Mouse (Mus musculus) myocyte (in vitro differentiated cells): ENCODE data around the gene Etfrf1. TPM values are rescaled to one million over a fixed set of nuclear protein-coding genes. Genes with fewer than 3 reads are reported as not detected.

Experiments used
- H3K27me3 ChIP-seq: one replicate; pipeline ENCODE4 v1.6.1; 2011; ENCODE audit not compliant: control insufficient read depth, insufficient read depth, insufficient read length
- H3K36me3 ChIP-seq: one replicate; pipeline ENCODE4 v1.6.1; 2011; ENCODE audit not compliant: control insufficient read depth, insufficient read depth
- H3K4me2 ChIP-seq: one replicate; pipeline ENCODE4 v1.6.1; 2011; ENCODE audit warnings: low read depth, control low read depth
- H3K4me3 ChIP-seq: one replicate; pipeline ENCODE4 v1.5.1; 2011; ENCODE audit warnings: mild to moderate bottlenecking, control low read depth, moderate library complexity
- H3K79me2 ChIP-seq: one replicate; pipeline ENCODE4 v1.6.1; 2011; ENCODE audit not compliant: control insufficient read depth, insufficient read depth
- H3ac ChIP-seq: one replicate; pipeline ENCODE4 v1.6.1; 2011; ENCODE audit not compliant: control insufficient read depth, insufficient read length
- CEBPB ChIP-seq: IDR thresholded peaks from 2 replicates; pipeline ENCODE4 v1.6.1; 2011; ENCODE audit warnings: mild to moderate bottlenecking, moderate library complexity; ENCODE audit not compliant: poor library complexity, insufficient read depth, severe bottlenecking
- E2F4 ChIP-seq: IDR thresholded peaks from one replicate; pipeline ENCODE4 v1.6.1; 2011; ENCODE audit warnings: mild to moderate bottlenecking, control low read depth, moderate library complexity; ENCODE audit not compliant: insufficient read depth
- MAX ChIP-seq: IDR thresholded peaks from one replicate; pipeline ENCODE4 v1.6.1; 2011; ENCODE audit warnings: low read depth, mild to moderate bottlenecking, control low read depth
- MYOD1 ChIP-seq, 3 experiments: IDR thresholded peaks; one replicate each; pipeline ENCODE4 v1.6.1; 2011; ENCODE audit warnings: control low read depth in 2 of 3, low read depth in 2 of 3, mild to moderate bottlenecking in 2 of 3, moderate library complexity in 1 of 3; ENCODE audit not compliant: insufficient read length in 2 of 3, control insufficient read depth in 1 of 3
- MYOG ChIP-seq, 3 experiments: IDR thresholded peaks; one replicate each; pipeline ENCODE4 v1.6.1; 2011; ENCODE audit warnings: control low read depth in 2 of 3, low read depth in 2 of 3, mild to moderate bottlenecking in 2 of 3; ENCODE audit not compliant: insufficient read length in 2 of 3, control insufficient read depth in 1 of 3, insufficient read depth in 1 of 3
- POLR2A ChIP-seq: IDR thresholded peaks from one replicate; pipeline ENCODE4 v1.6.1; 2011; ENCODE audit warnings: low read depth, mild to moderate bottlenecking, control low read depth, moderate library complexity; ENCODE audit not compliant: insufficient read length
- POLR2AphosphoS2 ChIP-seq: IDR thresholded peaks from one replicate; pipeline ENCODE4 v1.6.1; 2011; ENCODE audit warnings: low read depth, control low read depth; ENCODE audit not compliant: insufficient read length
- REST ChIP-seq: IDR thresholded peaks from one replicate; pipeline ENCODE4 v1.6.1; 2011; ENCODE audit warnings: mild to moderate bottlenecking, control low read depth, moderate library complexity; ENCODE audit not compliant: insufficient read depth, insufficient read length
- SRF ChIP-seq: IDR thresholded peaks from one replicate; pipeline ENCODE4 v1.6.1; 2011; ENCODE audit warnings: low read depth; ENCODE audit not compliant: control insufficient read depth, insufficient read length
- TCF12 ChIP-seq: IDR thresholded peaks from one replicate; pipeline ENCODE4 v1.6.1; 2011; ENCODE audit warnings: mild to moderate bottlenecking, control low read depth; ENCODE audit not compliant: poor library complexity, insufficient read depth, severe bottlenecking
- TCF3 ChIP-seq: IDR thresholded peaks from one replicate; pipeline ENCODE4 v1.6.1; 2011; ENCODE audit warnings: low read depth, control low read depth; ENCODE audit not compliant: insufficient read length
- USF1 ChIP-seq: IDR thresholded peaks from one replicate; pipeline ENCODE4 v1.6.1; 2011; ENCODE audit warnings: low read depth, mild to moderate bottlenecking, control low read depth, moderate library complexity
- polyA plus RNA-seq: library from polyadenylated mRNA; unstranded; fragments of >200 nt; fragmentation: generic; extraction: Trizol; gene quantifications from one replicate; pipeline ENCODE4 v1.2.1, GENCODE M21; 2012; ENCODE audit warnings: missing spikeins

Etfrf1 gene
- polyA plus RNA-seq, 1 experiment, result 10.0 TPM

GRCm38 (mm10) chr6:145205142-145205541 is 5.8 kb upstream of the Etfrf1 start:
- Histone ChIP-seq H3K4me2 (no peak overlapping the region), H3K27me3 (no peaks in the 10 kb centered on the region), H3K79me2 (no peaks in the 10 kb centered on the region), H3K36me3 (no peaks in the 10 kb centered on the region), H3K4me3 (no peak overlapping the region), H3ac (no peak overlapping the region)
- TF ChIP-seq POLR2A (no peak), SRF (no peak), CEBPB (no peak), USF1 (no peak), POLR2AphosphoS2 (no peak), E2F4 (no peak), MYOG (IDR thresholded peaks at IDR 0.05; ENCODE audit: control insufficient read depth in 1 of 3, insufficient read depth in 1 of 3, insufficient read length in 2 of 3, low read depth in 2 of 3) (no peak), TCF12 (no peak), TCF3 (no peak), MYOD1 (IDR thresholded peaks at IDR 0.05; ENCODE audit: control insufficient read depth in 1 of 3, insufficient read length in 2 of 3, low read depth in 2 of 3) (no peak), REST (no peak), MAX (no peak)

- Histone ChIP-seq H3K27me3 (no peaks in the 10 kb centered on the region), H3K36me3 (no peaks in the 10 kb centered on the region), H3K4me2 (peak overlapping the region; percentile 72), H3K4me3 (peak overlapping the region; percentile 79), H3ac (no peak overlapping the region), H3K79me2 (peaks cover 11% of the 10 kb centered on the region)
- TF ChIP-seq REST, result no peak
- TF ChIP-seq POLR2A, result no peak
- no peak for TF ChIP-seq MYOD1 (IDR thresholded peaks at IDR 0.05; ENCODE audit: control insufficient read depth in 1 of 3, insufficient read length in 2 of 3, low read depth in 2 of 3)
- TF ChIP-seq USF1, result no peak
- no peak for TF ChIP-seq MAX
- TF ChIP-seq CEBPB, result no peak
- TF ChIP-seq POLR2AphosphoS2, result no peak
- TF ChIP-seq TCF3, result no peak
- TF ChIP-seq TCF12, result no peak
- TF ChIP-seq E2F4, result no peak
- no peak for TF ChIP-seq SRF
- TF ChIP-seq MYOG (IDR thresholded peaks at IDR 0.05; ENCODE audit: control insufficient read depth in 1 of 3, insufficient read depth in 1 of 3, insufficient read length in 2 of 3, low read depth in 2 of 3), result no peak
Observed at GRCm38 (mm10) chr6:145210056-145210680, 766 bp upstream of the Etfrf1 start.

- peak overlapping the region; percentile 84 for H3ac ChIP-seq
- no peak for TF ChIP-seq REST
- no peak for TF ChIP-seq MYOD1 (IDR thresholded peaks at IDR 0.05; ENCODE audit: control insufficient read depth in 1 of 3, insufficient read length in 2 of 3, low read depth in 2 of 3)
- no peak for TF ChIP-seq MAX
- TF ChIP-seq POLR2A, result no peak
- no peak for TF ChIP-seq MYOG (IDR thresholded peaks at IDR 0.05; ENCODE audit: control insufficient read depth in 1 of 3, insufficient read depth in 1 of 3, insufficient read length in 2 of 3, low read depth in 2 of 3)
- TF ChIP-seq POLR2AphosphoS2, result no peak
- H3K79me2 ChIP-seq, result peaks cover 11% of the 10 kb centered on the region
- H3K36me3 ChIP-seq, result peaks cover 7% of the 10 kb centered on the region
- peak overlapping the region; percentile 84 for H3K4me2 ChIP-seq
- H3K27me3 ChIP-seq, result no peaks in the 10 kb centered on the region
- peak overlapping the region; percentile 79 for H3K4me3 ChIP-seq
Observed at GRCm38 (mm10) chr6:145211376-145212305, 707 bp downstream of the Etfrf1 start.

- Histone ChIP-seq H3K36me3 (peaks cover 23% of the 10 kb centered on the region), H3K27me3 (no peaks in the 10 kb centered on the region), H3K4me2 (no peak overlapping the region), H3ac (no peak overlapping the region), H3K4me3 (no peak overlapping the region), H3K79me2 (peaks cover 11% of the 10 kb centered on the region)
- no peak for TF ChIP-seq POLR2A
- no peak for TF ChIP-seq USF1
- TF ChIP-seq TCF3, result no peak
- TF ChIP-seq CEBPB, result no peak
- no peak for TF ChIP-seq REST
Observed at GRCm38 (mm10) chr6:145213916-145214315, 3.0 kb downstream of the Etfrf1 start.
